Mouse (Mus musculus) cortical plate, adult 2 months (tissue): ENCODE results near the gene Ppp3r2. TPM values are rescaled to one million over a fixed set of nuclear protein-coding genes. Genes with fewer than 3 reads are reported as not detected.

Experiments
- H3K27ac ChIP-seq: fragments of 200-500 bp; 2 replicates; pipeline ENCODE4 v1.5.1; 2012; ENCODE audit warnings: low read length, control low read depth, inconsistent platforms; ENCODE audit not compliant: insufficient read depth
- H3K4me1 ChIP-seq: fragments of 200-500 bp; 2 replicates; pipeline ENCODE4 v1.6.1; 2011; ENCODE audit warnings: low read length; ENCODE audit not compliant: control insufficient read depth, insufficient read depth
- H3K4me3 ChIP-seq: fragments of 200-500 bp; 2 replicates; pipeline ENCODE4 v1.5.1; 2011; ENCODE audit warnings: mild to moderate bottlenecking, low read length, control low read depth; ENCODE audit not compliant: insufficient read depth
- CTCF ChIP-seq: fragments of 200-500 bp; IDR thresholded peaks from 2 replicates; pipeline ENCODE4 v1.5.1; 2011; ENCODE audit warnings: mild to moderate bottlenecking, control low read depth, low read length; ENCODE audit not compliant: insufficient read depth; ENCODE audit errors: extremely low read depth
- POLR2A ChIP-seq: fragments of 200-500 bp; IDR thresholded peaks from 2 replicates; pipeline ENCODE4 v1.6.1; 2011; ENCODE audit warnings: mild to moderate bottlenecking, low read length, control low read depth; ENCODE audit not compliant: insufficient read depth; ENCODE audit errors: extremely low read depth
- polyA plus RNA-seq: library from polyadenylated mRNA; depleted of rRNA; stranded (reverse); fragments of >200 nt; gene quantifications from 2 replicates; pipeline ENCODE4 v1.2.3, GENCODE M21; 2012; rRNA removed

Gene Ppp3r2
- polyA plus RNA-seq, result 0.26 and 0.33 TPM in 2 replicates

- Histone ChIP-seq H3K27ac (no peak within 1 kb of the TSS), H3K4me1 (no peaks in the 10 kb centered on the region), H3K4me3 (no peak within 1 kb of the TSS)
- TF ChIP-seq CTCF (no peak), POLR2A (no peak)
These were observed at the start of gene Ppp3r2 for GRCm38 (mm10) chr4:49681812-49682211. Gene Ppp3r2 (minus strand): TSS chr4:49682024.

DNA sequence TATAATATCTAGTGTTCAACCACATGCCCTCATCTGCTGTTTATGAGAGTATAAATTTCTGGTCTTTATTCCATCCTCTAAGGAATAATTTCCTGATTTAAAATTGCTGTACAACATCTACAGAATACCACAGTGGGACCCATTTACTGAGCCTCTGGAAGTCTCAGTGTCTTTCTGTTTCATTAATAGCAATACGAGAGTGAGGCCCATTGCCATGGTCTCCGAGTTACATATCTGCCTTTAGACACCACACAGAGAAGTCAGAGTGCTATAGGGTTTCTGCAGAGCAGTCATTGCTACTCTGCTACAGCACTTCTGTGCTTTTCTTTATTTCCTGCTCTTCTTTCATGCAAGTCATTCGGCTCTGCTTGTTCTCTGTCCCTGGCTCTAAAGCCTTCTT, 47.5 kb upstream of the Ppp3r2 start:
- no peak overlapping the region for H3K27ac ChIP-seq
- H3K4me1 ChIP-seq, result no peaks in the 10 kb centered on the region
- no peak overlapping the region for H3K4me3 ChIP-seq
- no peak for TF ChIP-seq CTCF
- no peak for TF ChIP-seq POLR2A

DNA sequence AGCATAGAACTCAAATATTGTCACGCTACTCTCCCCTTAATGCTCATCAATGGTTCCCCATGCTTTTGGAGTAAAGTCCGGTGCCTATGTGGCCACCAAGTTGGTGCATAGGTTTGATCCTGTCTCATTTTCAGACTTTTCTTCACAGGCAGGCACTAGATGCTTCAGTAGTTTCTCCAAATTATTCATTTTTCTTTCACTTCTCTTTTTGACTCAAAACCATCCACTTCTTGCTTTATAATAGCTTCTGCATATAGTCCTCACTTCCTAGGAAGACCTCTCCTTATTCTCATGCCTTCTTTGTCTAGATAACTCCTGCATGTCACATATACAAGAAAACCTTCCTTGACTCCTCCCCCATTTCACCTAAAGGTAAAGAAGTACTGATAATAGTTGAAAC, 42.1 kb upstream of the Ppp3r2 start:
- no peak overlapping the region for H3K4me3 ChIP-seq
- H3K4me1 ChIP-seq, result no peaks in the 10 kb centered on the region
- no peak overlapping the region for H3K27ac ChIP-seq
- TF ChIP-seq CTCF, result no peak
- TF ChIP-seq POLR2A, result no peak

DNA sequence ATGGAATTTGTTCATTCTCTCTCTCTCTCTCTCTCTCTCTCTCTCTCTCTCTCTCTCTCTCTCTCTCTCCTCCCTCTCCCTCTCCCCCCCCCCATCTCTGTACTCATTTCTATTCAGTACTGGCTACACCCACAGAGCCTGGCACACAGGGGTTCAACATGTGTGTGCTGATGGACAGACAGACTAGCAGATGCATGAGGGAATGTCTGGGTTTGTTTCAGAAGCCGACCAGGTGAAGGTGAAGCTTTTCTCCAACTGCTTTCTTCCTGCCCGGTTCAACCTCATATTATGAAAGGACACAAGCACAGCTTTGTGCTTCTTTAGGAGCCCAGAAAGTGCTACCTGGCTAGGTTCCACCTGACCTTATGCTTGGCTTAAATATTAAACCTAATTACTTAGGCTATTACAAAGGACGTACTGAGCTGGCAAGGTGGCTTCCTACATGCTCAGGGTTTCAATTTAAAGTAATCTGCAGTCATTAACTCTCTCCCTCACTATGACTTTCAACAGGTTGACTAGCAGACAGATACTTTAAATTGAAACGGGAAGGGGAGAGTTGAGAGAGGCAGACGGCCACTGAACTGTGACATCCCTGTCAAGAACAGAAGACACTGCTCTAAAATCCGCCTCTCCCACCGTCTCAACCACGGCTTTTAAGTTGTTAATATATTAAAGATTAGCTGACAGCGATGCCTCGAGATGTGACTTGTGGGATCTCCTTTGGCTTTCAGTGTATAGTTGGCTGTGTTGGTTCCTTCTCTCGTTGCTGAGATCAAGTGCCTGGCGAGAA, 9.8 kb upstream of the Ppp3r2 start:
- Histone ChIP-seq H3K27ac (no peak overlapping the region), H3K4me3 (no peak overlapping the region), H3K4me1 (no peaks in the 10 kb centered on the region)
- TF ChIP-seq POLR2A, result no peak
- no peak for TF ChIP-seq CTCF

- Histone ChIP-seq H3K27ac (no peak overlapping the region), H3K4me3 (no peak overlapping the region), H3K4me1 (no peaks in the 10 kb centered on the region)
- no peak for TF ChIP-seq POLR2A
- peak; percentile 84 for TF ChIP-seq CTCF
These were observed 6.9 kb upstream of the Ppp3r2 start for GRCm38 (mm10) chr4:49688594-49689288.

DNA sequence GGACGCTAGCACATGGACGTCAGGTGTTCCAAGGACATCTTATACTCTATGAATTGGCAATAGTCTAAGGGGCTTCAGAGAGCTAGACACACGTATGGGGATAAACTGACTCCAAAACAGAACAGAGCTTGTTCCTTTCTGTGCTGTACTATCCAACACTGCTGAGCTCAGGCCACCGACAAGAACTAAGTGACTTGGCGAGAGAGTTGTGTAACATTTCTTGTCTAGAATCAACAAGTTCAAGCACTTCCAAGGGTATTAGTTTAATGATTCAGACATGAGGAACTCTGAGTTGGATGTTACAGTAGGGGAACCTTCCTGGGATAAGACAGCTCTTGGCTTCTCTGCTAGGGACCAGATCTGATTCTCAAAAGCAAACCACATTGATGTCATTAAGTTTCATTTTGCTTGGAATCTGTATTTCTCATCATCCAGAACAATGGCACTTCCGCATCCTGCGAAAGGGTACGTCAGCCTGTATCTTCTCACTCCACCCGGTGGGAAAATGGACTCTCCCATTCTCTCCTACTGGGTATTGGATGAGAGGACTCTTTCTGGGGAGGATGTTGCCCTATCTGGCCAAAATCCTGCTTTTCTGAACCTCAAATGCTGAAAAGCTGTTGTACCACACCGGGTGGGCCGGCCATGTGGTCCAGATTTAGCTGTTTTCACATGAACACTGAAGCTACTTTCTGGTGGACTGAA, 1.5 kb downstream of the Ppp3r2 start:
- Histone ChIP-seq H3K27ac (no peak overlapping the region), H3K4me1 (no peaks in the 10 kb centered on the region), H3K4me3 (no peak overlapping the region)
- TF ChIP-seq POLR2A (no peak), CTCF (no peak)

- TF ChIP-seq POLR2A (no peak), CTCF (no peak)
- H3K4me3 ChIP-seq, result no peak overlapping the region
- no peaks in the 10 kb centered on the region for H3K4me1 ChIP-seq
- 0 out of 2 replicates have a peak overlapping the region, but pooled peaks have one; percentile 59 for H3K27ac ChIP-seq
These were observed 5.0 kb downstream of the Ppp3r2 start for GRCm38 (mm10) chr4:49676790-49677189.

DNA sequence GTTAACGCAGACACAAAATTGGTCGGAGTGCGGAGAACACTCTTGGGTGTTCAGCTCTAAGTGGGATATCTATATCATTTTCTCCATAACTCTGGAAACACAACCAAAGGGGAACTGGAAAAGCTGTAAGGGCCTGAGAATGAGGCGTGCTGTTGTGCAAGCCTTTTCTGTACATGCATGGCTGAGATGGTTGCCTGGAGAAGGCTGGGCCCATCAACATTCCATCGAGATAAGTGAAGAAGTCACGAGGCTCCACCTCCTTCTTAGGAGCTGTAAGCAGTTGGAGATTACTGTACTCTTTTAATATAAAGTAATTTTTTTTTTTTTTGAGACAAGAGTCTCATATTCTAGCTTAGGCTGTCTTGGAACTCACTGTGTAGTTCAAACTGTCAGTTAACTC, 5.8 kb downstream of the Ppp3r2 start:
- no peak overlapping the region for H3K4me3 ChIP-seq
- H3K27ac ChIP-seq, result no peak overlapping the region
- no peaks in the 10 kb centered on the region for H3K4me1 ChIP-seq
- TF ChIP-seq POLR2A (no peak), CTCF (no peak)

- no peak overlapping the region for H3K4me3 ChIP-seq
- TF ChIP-seq CTCF (no peak), POLR2A (no peak)
- no peak overlapping the region for H3K27ac ChIP-seq
- no peaks in the 10 kb centered on the region for H3K4me1 ChIP-seq
These were observed 17.0 kb downstream of the Ppp3r2 start for GRCm38 (mm10) chr4:49664850-49665249.
